Mouse (Mus musculus): ENCODE data around the gene Chrm3. TPM values are rescaled to one million over a fixed set of nuclear protein-coding genes. Genes with fewer than 3 reads are reported as not detected.

The Chrm3 gene
- total RNA-seq, 2 experiments from 2014 or later = 0.20 to 0.74 TPM

- no peak for TF ChIP-seq CTCF (IDR thresholded peaks at IDR 0.05)
- DNase-seq = no peak
- intact Hi-C loops (cut with DNase I) = no loop called here
Measured at GRCm38 (mm10) chr13:9912697-9913096, 447.9 kb downstream of the Chrm3 start.

GRCm38 (mm10) chr13:9908707-9909106 is 451.9 kb downstream of the Chrm3 start:
- Histone ChIP-seq H3K4me3 (no peak overlapping the region), H3K27ac (peak overlapping the region; percentile 82)
- intact Hi-C loops (cut with DNase I) = no loop called here
- TF ChIP-seq CTCF (IDR thresholded peaks at IDR 0.05) = no peak
- no peak for DNase-seq

More at GRCm38 (mm10) chr13:9912697-9913096, 447.9 kb downstream of the Chrm3 start:
- no peak overlapping the region for H3K4me3 ChIP-seq
- no peak overlapping the region for H3K27ac ChIP-seq

DNA sequence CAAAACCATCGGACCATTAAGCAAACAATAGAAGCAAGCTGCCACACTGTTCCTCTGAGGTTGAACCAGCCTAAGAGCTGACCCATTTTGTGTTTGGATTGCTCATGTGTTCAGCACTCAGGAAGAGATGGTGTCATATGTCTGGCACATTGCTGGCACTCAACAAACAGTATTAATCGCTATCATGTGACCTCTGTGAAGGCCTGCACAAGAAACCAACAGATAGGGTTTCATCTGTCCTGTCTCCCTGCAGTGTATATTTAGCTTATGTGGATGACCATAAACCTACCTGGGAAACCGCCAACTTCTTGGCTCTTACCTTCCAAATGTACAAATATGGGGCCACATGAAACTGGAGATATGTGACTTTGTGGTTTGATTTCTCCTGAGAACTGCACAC is 453.4 kb downstream of the Chrm3 start:
- intact Hi-C loops (cut with DNase I) = no loop called here
- no peak overlapping the region for H3K4me3 ChIP-seq
- H3K27ac ChIP-seq = peak overlapping the region; percentile 82
- DNase-seq = peak; percentile 71
- TF ChIP-seq CTCF (IDR thresholded peaks at IDR 0.05) = no peak

DNA sequence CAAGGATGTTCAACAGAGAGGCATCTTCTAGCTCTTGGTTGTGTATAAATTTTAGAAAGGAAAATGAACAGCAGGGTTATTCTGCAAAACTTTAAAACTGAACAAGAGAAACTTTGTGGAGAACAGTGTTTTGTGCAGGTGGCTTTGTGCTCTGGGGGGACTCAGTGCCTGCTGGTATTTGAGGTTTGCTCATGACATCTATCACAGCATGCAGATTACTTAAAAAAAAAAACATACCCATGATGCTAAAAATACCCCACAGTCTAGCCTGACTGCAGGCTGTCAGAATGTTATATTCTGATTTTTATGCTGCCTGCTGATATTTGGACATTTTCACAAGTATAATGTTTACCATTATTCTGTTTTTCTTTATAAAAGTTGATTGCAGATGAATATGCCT is 456.2 kb downstream of the Chrm3 start:
- peak overlapping the region; percentile 59; the same call in 1 of the 2 replicates for H3K27ac ChIP-seq
- no peak overlapping the region for H3K4me3 ChIP-seq
- TF ChIP-seq CTCF (IDR thresholded peaks at IDR 0.05) = no peak
- intact Hi-C loops (cut with DNase I) = no loop called here
- DNase-seq = no peak

DNA sequence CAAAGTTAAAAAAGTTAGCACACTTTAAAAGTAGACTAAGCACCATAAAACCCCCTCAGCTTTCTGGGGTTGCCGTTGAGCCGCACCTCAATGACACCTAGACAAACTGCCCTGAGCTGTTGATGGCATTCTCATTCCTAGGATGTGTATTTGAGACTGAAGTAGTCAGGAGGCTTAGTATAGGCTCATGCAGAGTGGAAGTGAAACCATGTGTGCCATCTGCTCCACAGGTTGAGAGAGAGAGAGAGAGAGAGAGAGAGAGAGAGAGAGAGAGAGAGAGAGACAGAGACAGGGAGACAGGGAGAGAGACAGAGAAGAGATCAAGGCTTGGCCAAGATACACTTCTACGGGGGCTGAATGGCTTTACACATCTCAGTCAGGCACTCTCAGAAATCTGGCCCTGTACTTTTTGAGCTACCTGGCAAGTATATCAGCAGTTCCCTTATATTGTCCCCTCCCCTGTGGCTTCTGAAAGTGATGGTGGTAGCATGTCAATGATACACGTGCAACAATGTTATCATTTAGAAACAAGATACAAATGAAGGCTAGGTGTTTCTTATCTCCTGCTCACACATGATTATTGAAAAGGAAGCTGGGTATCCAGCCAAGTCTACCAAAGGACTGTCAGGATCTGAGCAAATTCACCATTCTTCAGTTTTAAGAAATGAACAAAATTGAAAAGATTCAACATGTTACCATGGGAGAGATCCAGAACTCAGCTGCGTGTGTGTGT is 459.8 kb downstream of the Chrm3 start:
- intact Hi-C loops (cut with DNase I) = no loop called here
- DNase-seq = no peak

DNA sequence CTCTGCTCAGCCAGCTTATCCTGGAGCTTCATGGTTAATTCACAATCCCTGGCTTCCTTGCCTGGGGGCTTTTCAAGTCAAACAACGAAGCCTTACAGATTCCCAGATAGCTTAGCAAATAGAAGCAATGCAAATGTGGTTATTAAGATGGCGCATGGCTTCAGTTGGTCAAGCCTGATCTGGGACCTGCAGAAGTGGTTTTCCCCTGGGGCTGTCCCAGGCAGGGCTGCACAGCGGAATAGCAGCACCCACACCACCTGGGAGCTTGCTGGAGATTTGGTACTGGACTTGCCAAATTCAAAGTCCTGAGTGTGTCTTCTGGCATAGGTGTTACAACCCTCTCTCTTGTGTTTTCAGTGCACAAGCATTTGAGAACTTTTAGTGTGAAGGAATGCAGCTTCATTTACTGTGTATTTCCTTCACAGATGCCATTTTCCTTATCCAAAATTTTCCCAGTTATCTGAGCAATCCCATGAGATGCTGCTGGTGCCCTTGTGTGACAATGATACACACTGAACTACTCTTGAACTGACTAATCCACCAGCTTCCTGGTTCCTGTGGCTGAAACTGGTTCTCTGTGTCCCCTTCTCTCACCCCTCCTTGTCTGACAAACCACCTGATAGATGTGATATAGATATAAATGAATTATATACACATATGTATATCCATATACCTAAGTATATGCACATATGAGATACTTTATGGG is 461.8 kb downstream of the Chrm3 start:
- no peak overlapping the region for H3K4me3 ChIP-seq
- intact Hi-C loops (cut with DNase I) = no loop called here
- TF ChIP-seq CTCF (IDR thresholded peaks at IDR 0.05) = no peak
- no peak for DNase-seq
- no peak overlapping the region for H3K27ac ChIP-seq

More for the DNA sequence above, 459.8 kb downstream of the Chrm3 start:
- H3K27ac ChIP-seq = no peak overlapping the region
- no peak for TF ChIP-seq CTCF (IDR thresholded peaks at IDR 0.05)
- H3K4me3 ChIP-seq = no peak overlapping the region

DNA sequence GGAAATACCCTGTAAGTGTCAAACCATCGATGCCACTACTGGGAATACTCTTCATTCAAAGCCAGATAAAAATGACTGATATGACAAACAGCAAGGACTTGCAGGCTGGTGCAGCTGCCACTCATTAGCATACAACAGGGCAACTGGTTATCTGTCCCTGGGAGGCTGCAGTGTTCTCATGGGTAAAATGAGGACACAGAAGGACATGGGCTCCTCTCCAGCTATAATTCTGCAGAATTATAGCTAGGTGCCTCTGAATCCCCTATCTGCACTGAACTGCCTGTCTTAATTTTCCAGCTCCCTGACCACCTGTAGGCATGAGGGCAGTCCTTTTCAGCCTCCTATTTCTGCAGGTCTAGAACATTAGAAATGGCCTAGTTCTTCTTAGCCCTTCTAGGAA is 463.4 kb downstream of the Chrm3 start:
- H3K4me3 ChIP-seq = no peak overlapping the region
- no peak overlapping the region for H3K27ac ChIP-seq
- no peak for DNase-seq
- intact Hi-C loops (cut with DNase I) = no loop called here
- TF ChIP-seq CTCF (IDR thresholded peaks at IDR 0.05) = no peak

DNA sequence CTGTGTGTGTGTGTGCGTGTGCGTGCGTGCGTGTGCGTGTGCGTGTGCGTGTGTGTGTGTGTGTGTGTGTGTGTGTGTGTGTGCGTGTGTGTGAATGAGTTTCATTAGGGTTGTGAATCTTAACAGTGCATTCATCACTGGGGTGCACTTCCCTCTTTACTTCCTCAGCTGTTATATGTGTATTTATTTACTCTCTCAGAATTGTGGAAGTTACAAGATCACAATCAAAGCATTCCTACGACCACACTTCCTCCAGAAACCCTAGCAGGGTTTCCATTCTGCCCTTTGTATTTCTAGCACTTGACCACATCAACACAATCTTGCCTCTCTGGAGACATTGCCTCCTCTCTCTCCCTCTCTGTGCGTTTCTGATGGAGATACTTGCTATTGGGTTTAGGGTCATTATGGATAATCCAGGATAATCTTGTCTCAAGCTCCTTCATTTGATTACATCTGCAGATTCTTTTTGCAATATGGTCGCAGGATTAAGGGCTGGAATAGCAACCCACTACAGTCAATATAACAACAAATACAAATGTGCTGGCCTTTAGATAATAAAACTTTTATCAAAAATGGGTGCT is 465.5 kb downstream of the Chrm3 start:
- TF ChIP-seq CTCF (IDR thresholded peaks at IDR 0.05) = no peak
- intact Hi-C loops (cut with DNase I) = no loop called here
- Histone ChIP-seq H3K27ac (no peak overlapping the region), H3K4me3 (no peak overlapping the region)
- DNase-seq = no peak

DNA sequence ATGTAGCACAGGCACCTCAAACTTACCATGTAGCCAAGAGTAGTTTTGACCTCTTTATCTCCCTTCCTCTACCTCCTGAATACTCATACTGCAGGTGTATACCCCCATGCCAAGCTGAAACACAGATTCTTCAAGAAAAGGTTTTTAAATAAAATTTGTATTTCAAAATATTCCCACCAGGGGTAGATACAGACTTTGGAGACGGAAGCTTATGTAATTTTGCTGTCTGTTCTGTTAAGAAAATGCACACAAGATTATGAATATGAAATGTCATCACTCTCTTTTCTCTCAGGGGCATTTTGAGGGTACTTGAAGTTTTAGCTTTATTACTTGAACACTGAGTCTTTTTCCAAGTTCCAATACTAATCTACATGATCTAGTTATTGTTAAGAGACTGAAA is 469.6 kb downstream of the Chrm3 start:
- H3K4me3 ChIP-seq = no peak overlapping the region
- no peak for TF ChIP-seq CTCF (IDR thresholded peaks at IDR 0.05)
- intact Hi-C loops (cut with DNase I) = no loop called here
- no peak for DNase-seq
- no peak overlapping the region for H3K27ac ChIP-seq

DNA sequence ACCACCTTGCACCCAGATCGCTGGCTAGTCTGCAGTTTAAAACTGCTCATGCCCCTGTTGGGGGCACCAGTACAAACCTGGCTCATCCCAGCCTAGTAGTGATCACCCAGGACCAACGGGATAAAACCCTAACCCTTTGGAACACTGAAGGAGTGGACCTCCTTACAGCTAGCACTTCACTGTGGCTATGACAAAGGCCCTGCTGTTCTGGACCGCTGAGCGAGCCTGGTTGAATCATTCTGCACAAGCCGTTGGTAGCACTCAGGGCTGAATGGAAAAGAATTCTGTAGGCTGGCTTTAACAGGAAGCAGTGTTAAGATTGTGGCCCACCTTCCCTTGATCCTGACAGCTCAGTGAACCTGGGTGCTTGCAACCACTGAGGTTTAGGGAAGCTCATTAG is 470.2 kb downstream of the Chrm3 start:
- no peak overlapping the region for H3K27ac ChIP-seq
- intact Hi-C loops (cut with DNase I) = no loop called here
- no peak for TF ChIP-seq CTCF (IDR thresholded peaks at IDR 0.05)
- H3K4me3 ChIP-seq = no peak overlapping the region
- no peak for DNase-seq

GRCm38 (mm10) chr13:9889954-9890353 is 470.7 kb downstream of the Chrm3 start:
- H3K4me3 ChIP-seq = no peak overlapping the region
- no peak overlapping the region for H3K27ac ChIP-seq
- intact Hi-C loops (cut with DNase I) = loop anchor here (10.0 kb wide), 1 partner anchor 465 kb away; no protein-coding TSS in a partner anchor
- DNase-seq = no peak
- no peak for TF ChIP-seq CTCF (IDR thresholded peaks at IDR 0.05)

- TF ChIP-seq CTCF (IDR thresholded peaks at IDR 0.05) = no peak
- H3K27ac ChIP-seq = no peak overlapping the region
- intact Hi-C loops (cut with DNase I) = loop anchor here (10.0 kb wide), 1 partner anchor 467 kb away; no protein-coding TSS in a partner anchor
Measured at GRCm38 (mm10) chr13:9888284-9888683, 472.4 kb downstream of the Chrm3 start.

DNA sequence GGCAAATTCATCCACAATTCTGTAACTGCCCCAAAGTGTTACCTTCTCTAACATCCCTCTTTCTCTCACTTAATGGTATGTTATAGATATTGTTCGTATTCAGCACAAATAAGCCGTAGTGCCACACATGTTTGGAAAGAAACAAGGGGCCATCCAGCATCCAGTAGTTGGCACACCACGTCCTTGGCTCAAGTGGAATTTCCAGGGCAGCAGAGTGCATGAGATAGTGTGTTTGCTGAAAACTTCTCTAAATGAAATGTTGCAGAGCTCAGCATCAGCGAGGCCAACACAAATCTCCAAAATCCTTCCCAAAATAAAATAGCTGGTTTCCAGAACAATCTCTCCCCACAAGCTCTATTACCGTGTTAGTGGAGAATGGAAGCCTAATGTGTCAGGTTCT is 473.4 kb downstream of the Chrm3 start:
- intact Hi-C loops (cut with DNase I) = loop anchor here (10.0 kb wide), 1 partner anchor 468 kb away; no protein-coding TSS in a partner anchor
- no peak overlapping the region for H3K4me3 ChIP-seq
- no peak overlapping the region for H3K27ac ChIP-seq
- no peak for DNase-seq
- TF ChIP-seq CTCF (IDR thresholded peaks at IDR 0.05) = no peak

More at GRCm38 (mm10) chr13:9888284-9888683, 472.4 kb downstream of the Chrm3 start:
- DNase-seq = no peak
- H3K4me3 ChIP-seq = no peak overlapping the region
